Mouse (Mus musculus) olfactory bulb, adult 2 months (tissue): ENCODE data around the gene Tstd2.

Source experiments
- CTCF ChIP-seq: fragments of 200-500 bp; IDR thresholded peaks from 2 replicates; pipeline ENCODE4 v1.5.1; 2012; ENCODE audit warnings: low read depth, mild to moderate bottlenecking, low read length, moderate library complexity; ENCODE audit not compliant: insufficient read depth
- POLR2A ChIP-seq: fragments of 200-500 bp; IDR thresholded peaks from 2 replicates; pipeline ENCODE4 v1.6.1; 2012; ENCODE audit warnings: mild to moderate bottlenecking, low read depth, low read length, moderate library complexity; ENCODE audit not compliant: insufficient read depth

DNA sequence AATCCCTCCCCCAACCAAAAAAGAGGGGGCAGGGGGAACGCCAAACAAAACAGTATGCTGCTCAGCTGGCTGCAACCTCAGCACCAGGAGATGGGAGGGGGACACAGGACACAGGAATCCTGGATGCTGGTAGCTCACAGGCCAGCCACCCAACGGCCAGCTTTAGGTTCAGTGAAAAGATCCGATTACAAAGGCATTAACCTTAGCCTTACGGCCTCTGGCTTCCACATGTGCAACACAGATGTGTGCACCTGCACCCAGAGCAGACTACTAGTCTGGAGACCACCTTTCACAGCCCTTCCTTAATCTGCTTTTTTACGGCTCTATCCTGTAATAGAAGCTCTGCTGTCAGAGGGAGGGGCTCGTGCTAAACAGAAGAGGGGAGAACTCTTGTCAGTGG is 42.7 kb upstream of the Tstd2 start:
- TF ChIP-seq POLR2A (no peak), CTCF (no peak)
